20 mouse cellular contexts compared by ENCODE assay signal in the genomic region with DNA sequence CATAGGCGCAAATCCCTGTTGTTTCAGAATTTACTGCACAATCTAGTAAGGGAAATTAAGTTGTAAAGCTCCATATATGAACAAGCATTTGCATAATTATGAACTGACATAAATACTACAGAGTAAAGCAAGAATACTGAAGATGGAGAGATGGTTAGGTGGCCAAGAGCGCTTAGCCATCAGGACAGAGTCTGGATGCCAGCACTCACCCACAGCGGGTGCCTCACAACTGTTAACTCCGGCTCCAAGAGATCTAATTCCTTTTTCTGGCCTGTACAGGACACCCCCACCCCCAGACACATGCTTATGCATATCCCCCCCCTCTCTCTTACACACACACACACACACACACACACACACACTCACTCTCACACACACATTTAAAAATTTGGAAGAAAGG. TPM values are rescaled to one million over a fixed set of nuclear protein-coding genes. Genes with fewer than 3 reads are reported as not detected.
DNase-seq lines count a peak whose midpoint lies in the region; ATAC-seq lines count a peak whose summit lies in the region.
"Had no signal": no experiment of that assay in that cellular context is flagged by ENCODE, and none has a peak within 500 bp of the region (broad histone marks: within the 10 kb centered on the region; RNA-seq: fewer than 3 reads in every experiment).

No protein-coding gene starts in this region.

- H3K4me1 ChIP-seq in heart, embryonic 12.5 days (replicated peaks), result peaks cover 43% of the 10 kb centered on the region
- peaks cover 33% of the 10 kb centered on the region for H3K4me1 ChIP-seq in heart, embryonic 16.5 days (ENCODE audit: control insufficient read depth, insufficient read depth, low read length)
- peaks cover 39% of the 10 kb centered on the region for H3K4me1 ChIP-seq in kidney, embryonic 16.5 days (ENCODE audit: insufficient read depth, low read length)

- H3K27me3 ChIP-seq in heart, embryonic 12.5 days (replicated peaks), result no peaks in the 10 kb centered on the region
- no peaks in the 10 kb centered on the region for H3K27me3 ChIP-seq in heart, embryonic 16.5 days (ENCODE audit: control insufficient read depth, insufficient read depth, low read length)
- no peaks in the 10 kb centered on the region for H3K27me3 ChIP-seq in kidney, embryonic 16.5 days (ENCODE audit: insufficient read depth, low read length)
- H3K27me3 ChIP-seq: forebrain, embryonic 13.5 days; intestine, embryonic 15.5 days; Patski had no signal

- H3K4me2 ChIP-seq in heart, embryonic 12.5 days, result peak overlapping the region; percentile 33
- peak overlapping the region; percentile 34; the same call in 1 of the 2 replicates for H3K4me2 ChIP-seq in heart, embryonic 16.5 days (ENCODE audit: low read depth, low read length)
- H3K4me2 ChIP-seq in kidney, embryonic 16.5 days (replicated peaks; ENCODE audit: low read depth, low read length), result peak overlapping the region; percentile 30; the same call in 1 of the 2 replicates
- H3K4me2 ChIP-seq: forebrain, embryonic 13.5 days; heart, embryonic 11.5 days; hindbrain, embryonic 14.5 days; intestine, embryonic 15.5 days had no signal

- intact Hi-C loops in heart, postnatal 10 days (cut with DNase I), result no loop called here

- no peak overlapping the region for H3K9ac ChIP-seq in heart, embryonic 12.5 days
- H3K9ac ChIP-seq in heart, embryonic 16.5 days (ENCODE audit: low read length), result no peak overlapping the region
- no peak overlapping the region for H3K9ac ChIP-seq in kidney, embryonic 16.5 days (replicated peaks; ENCODE audit: low read length)
- H3K9ac ChIP-seq: forebrain, embryonic 13.5 days; forebrain, postnatal 0 days; hindbrain, embryonic 14.5 days; intestine, embryonic 15.5 days had no signal

- H3K27ac ChIP-seq in heart, embryonic 12.5 days (ENCODE audit: poor library complexity, severe bottlenecking), result no peak overlapping the region; the same call in 1 of the 2 replicates
- 0 out of 2 replicates have a peak overlapping the region, but pooled peaks have one; percentile 4 for H3K27ac ChIP-seq in heart, embryonic 16.5 days (ENCODE audit: low read length)
- H3K27ac ChIP-seq in kidney, embryonic 16.5 days (ENCODE audit: low read length), result peak overlapping the region; percentile 65
- H3K27ac ChIP-seq: embryonic facial prominence, embryonic 10.5 days; forebrain, embryonic 13.5 days; hindbrain, embryonic 10.5 days; hindbrain, embryonic 14.5 days; intestine, embryonic 15.5 days had no signal

- no peak overlapping the region for H3K4me3 ChIP-seq in heart, embryonic 12.5 days
- H3K4me3 ChIP-seq in heart, embryonic 16.5 days (ENCODE audit: low read length), result no peak overlapping the region
- H3K4me3 ChIP-seq in kidney, embryonic 16.5 days (ENCODE audit: low read length), result no peak overlapping the region
- H3K4me3 ChIP-seq: embryonic facial prominence, embryonic 10.5 days; forebrain, embryonic 13.5 days; hindbrain, embryonic 10.5 days; intestine, embryonic 15.5 days had no signal

- WGBS in heart, embryonic 12.5 days, result 75% methylated on average over 4 of the region's 4 CpGs
- 58% methylated on average over 4 of the region's 4 CpGs for WGBS in heart, embryonic 16.5 days
- 79% methylated on average over 4 of the region's 4 CpGs for WGBS in kidney, embryonic 16.5 days

- H3K9me3 ChIP-seq in heart, embryonic 12.5 days (replicated peaks), result no peaks in the 10 kb centered on the region
- no peaks in the 10 kb centered on the region for H3K9me3 ChIP-seq in heart, embryonic 16.5 days (replicated peaks; ENCODE audit: control insufficient read depth, low read length)
- H3K9me3 ChIP-seq in kidney, embryonic 16.5 days (ENCODE audit: low read length), result no peaks in the 10 kb centered on the region
- H3K9me3 ChIP-seq: embryonic facial prominence, embryonic 10.5 days; forebrain, embryonic 13.5 days; hindbrain, embryonic 10.5 days; intestine, embryonic 15.5 days had no signal

- H3K36me3 ChIP-seq in heart, embryonic 12.5 days, result peaks cover 20% of the 10 kb centered on the region
- H3K36me3 ChIP-seq in heart, embryonic 16.5 days (ENCODE audit: control insufficient read depth, insufficient read depth), result peaks cover 12% of the 10 kb centered on the region
- peaks cover 16% of the 10 kb centered on the region for H3K36me3 ChIP-seq in kidney, embryonic 16.5 days (ENCODE audit: insufficient read depth, low read length)

- DNase-seq in cerebellum, postnatal 10 days, result peak; percentile 35 to 53
- no peak for DNase-seq in cerebellum, postnatal 4 days (ENCODE audit: low spot score in 2 of 2)
- DNase-seq in heart, postnatal 10 days, result no peak
- no peak for DNase-seq in heart, adult 9 months (ENCODE audit: low spot score in 2 of 2)
- DNase-seq in kidney, adult 9 months, result no peak
- DNase-seq: adrenal gland, postnatal 14 days; cerebellum, adult 11-12 months; forebrain, postnatal 0 days; gastrocnemius, postnatal 10 days had no signal

- no peak for ATAC-seq in heart, embryonic 12.5 days (ENCODE audit: insufficient number of reproducible peaks, low FRiP score)
- ATAC-seq in heart, embryonic 16.5 days (replicated peaks; ENCODE audit: extremely low read depth, insufficient read depth, low FRiP score), result no peak
- no peak for ATAC-seq in kidney, embryonic 16.5 days (ENCODE audit: low FRiP score, low TSS enrichment)
- ATAC-seq: activated CD4-positive, CD25-positive, alpha-beta regulatory T cell, adult 4 months; forebrain, embryonic 13.5 days; forebrain, postnatal 0 days had no signal

RNA-seq across cellular contexts. Expression of a gene that starts 9.2 kb away (rescaled TPM):
- 66.0 and 71.3 TPM in 2 replicates for polyA plus RNA-seq in heart, embryonic 12.5 days (2016; fragmentation: Nextera tagmentation; extraction: Ambion mirVana)
- total RNA-seq in heart, postnatal 10 days (2021), result 10 to 100 TPM; 62.5 to 65.6 TPM
- 34.6 and 37.6 TPM in 2 replicates for polyA plus RNA-seq in heart, embryonic 16.5 days (2015; fragmentation: Nextera tagmentation; extraction: Ambion mirVana)
- 50.7 and 60.3 TPM in 2 replicates for polyA plus RNA-seq in kidney, embryonic 16.5 days (2015; fragmentation: Nextera tagmentation; extraction: Ambion mirVana)

Comparison
In these comparisons a context has a peak if more than half of its experiments do, and no peak if none do; other contexts are left out.
1. DNase-seq: peak in cerebellum, postnatal 10 days (2 of 2); none in cerebellum, postnatal 4 days (0 of 2), heart, postnatal 10 days (0 of 2), heart, adult 9 months (0 of 2) and kidney, adult 9 months (single experiment).
2. Peak in every context shown above with its lines, with median percentiles within 50 percentile points of each other: H3K4me2 ChIP-seq.